Mouse (Mus musculus): Measurements from ENCODE around the gene Ndufs7.

Gene Ndufs7

GRCm38 (mm10) chr10:80295618-80296425 lies 46.9 kb downstream of the Ndufs7 start, which contains the start of gene Apc2:
TSS of gene Apc2 (plus strand) at chr10:80295977.
- DNase-seq, result peak; percentile 86

GRCm38 (mm10) chr10:80296824-80297223 lies 47.9 kb downstream of the Ndufs7 start:
- DNase-seq, result no peak

DNA sequence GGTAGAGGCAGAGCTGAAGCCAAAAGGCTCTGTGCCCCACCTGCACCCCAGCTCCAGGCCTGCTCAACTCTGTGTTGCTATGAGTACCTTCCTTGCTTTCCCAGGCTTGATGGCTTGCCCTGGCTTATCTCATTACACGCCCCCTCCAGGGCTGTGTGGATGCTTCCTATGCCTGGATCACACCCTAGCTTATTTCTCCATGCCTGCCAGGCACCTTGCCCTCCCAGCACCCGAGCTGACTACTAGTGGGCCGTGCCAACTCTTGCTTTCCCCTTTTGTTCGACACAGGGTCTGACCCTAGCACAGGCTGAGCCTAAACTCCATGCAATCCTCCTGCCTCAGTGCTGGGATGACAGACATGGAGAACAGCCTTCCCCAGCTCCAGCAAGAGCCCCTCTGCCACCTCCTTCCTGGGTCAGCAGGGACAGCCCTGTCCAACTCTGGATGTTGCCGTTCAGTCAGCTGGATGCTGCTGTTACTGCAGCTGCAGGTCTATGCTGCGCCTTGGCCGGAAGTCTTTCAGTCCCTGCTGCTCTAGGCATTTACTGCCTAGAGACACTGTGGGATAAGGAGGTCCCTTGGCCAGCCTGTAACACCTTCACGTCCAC lies 48.7 kb downstream of the Ndufs7 start:
- no peak for DNase-seq

- DNase-seq, result no peak
Observed at GRCm38 (mm10) chr10:80298571-80299281, 49.8 kb downstream of the Ndufs7 start.

- no peak for DNase-seq
Observed at GRCm38 (mm10) chr10:80299301-80299700, 50.4 kb downstream of the Ndufs7 start.

DNA sequence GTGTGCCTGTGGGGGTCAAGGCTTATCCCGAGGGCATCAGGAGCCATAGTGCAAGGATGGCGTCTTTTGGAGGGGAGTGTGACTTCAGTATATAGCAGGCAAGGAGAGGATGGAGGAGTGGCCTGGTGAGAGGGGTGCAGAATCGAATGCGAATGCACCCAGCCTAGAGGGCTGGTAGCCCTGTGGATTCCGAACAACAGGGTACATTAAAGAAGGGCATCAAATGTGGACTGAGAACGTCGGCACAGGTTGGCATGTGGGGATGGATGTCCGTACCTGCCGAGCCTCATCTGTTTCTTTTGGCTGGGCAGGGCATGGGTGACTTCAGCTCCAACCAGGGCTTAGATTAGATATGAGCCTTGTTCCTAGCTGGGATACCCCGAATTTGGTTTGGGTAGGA lies 50.9 kb downstream of the Ndufs7 start:
- no peak for DNase-seq

DNA sequence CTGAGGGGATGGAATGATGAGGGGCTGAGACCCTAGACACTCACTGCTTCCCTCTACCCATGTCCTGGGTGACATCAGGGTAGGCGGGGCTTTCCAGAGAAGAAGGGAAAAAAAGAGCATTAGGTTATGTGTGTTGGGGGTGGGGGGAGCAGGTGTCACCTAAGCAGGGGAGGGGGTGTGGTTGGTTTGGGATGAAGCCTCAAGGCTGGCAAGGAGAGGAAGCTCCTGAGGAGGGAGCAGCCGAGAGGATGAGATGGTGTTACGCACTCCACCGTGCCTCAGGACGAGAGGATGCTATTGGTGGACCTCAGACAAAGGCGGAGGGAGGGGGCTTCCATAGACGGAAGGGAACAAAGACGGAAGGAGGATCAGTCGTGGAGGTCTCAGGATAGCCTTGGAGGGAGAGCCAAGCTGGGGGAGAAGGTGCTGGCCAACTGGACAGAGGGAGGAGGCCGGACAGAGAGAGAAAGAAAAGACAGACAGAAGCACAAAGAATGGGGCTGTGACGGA lies 51.8 kb downstream of the Ndufs7 start:
- DNase-seq, result no peak

- no peak for DNase-seq
Observed at GRCm38 (mm10) chr10:80301256-80302081, 52.5 kb downstream of the Ndufs7 start.

DNA sequence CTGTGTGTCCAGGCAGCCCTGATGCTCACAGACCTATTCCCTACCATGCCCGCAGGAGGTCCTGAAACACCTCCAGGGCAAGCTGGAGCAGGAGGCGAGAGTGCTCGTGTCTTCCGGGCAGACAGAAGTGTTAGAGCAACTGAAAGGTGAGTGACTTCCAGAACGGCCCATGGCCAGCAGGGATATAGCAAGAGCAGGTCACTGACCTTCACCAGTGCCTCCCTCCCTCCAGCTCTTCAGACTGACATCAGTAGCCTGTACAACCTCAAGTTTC lies 53.1 kb downstream of the Ndufs7 start:
- no peak for DNase-seq

- DNase-seq, result peak; percentile 64
Observed at GRCm38 (mm10) chr10:80302471-80302881, 53.6 kb downstream of the Ndufs7 start.

DNA sequence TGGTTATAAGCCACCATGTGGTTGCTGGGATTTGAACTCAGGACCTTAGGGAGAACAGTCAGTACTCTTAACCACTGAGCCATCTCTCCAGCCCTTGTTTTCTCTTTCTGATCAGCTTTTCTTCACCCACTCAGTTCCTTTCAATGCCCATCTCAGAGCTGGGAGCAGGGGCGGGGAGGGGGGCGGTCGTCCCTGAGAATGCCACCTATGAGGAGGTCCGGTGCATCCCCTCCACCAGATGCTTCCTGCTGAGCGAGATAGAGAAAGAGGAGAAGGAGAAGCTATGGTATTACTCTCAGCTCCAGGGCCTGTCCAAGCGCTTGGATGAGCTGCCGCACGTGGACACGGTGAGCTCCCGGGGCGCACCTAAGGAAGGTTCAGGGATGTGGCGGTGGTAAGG lies 55.5 kb downstream of the Ndufs7 start:
- no peak for DNase-seq

- peak; percentile 52 for DNase-seq
Observed at GRCm38 (mm10) chr10:80304862-80305261, 55.9 kb downstream of the Ndufs7 start.
